Mouse (Mus musculus): ENCODE results near the gene Cntn5. TPM values are rescaled to one million over a fixed set of nuclear protein-coding genes. Genes with fewer than 3 reads are reported as not detected.

The Cntn5 gene
- polyA plus RNA-seq, 1 experiment from 2014 or later = 0.65 TPM

DNA sequence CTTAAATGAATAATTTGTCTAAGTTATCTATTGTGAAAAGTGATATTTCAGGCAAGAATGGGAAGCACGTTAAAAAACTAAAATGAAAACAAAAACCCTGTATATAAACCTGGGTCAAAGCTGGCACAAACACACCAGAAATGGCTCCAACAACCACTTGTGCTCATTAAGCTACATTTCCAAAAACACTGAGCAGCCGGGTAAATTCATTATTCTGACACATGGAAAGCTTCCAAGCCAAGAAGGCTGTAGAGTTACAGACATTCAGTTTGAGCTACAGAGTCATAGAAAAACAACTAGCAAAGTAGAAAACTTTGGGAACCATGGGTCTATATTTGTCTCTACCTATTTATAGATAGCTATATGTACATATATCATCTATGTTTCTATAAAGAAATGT, 1087.1 kb downstream of the Cntn5 start:
- no peak overlapping the region for H3K27ac ChIP-seq (ENCODE audit: low read depth, low read length)
- H3K36me3 ChIP-seq (ENCODE audit: control insufficient read depth, insufficient read depth, low read length) = no peaks in the 10 kb centered on the region
- no peak overlapping the region for H3K4me3 ChIP-seq (ENCODE audit: low read length)
- H3K4me2 ChIP-seq (replicated peaks; ENCODE audit: low read depth, low read length) = no peak overlapping the region
- WGBS = 56% methylated on average over 2 of the region's 2 CpGs
- no peaks in the 10 kb centered on the region for H3K9me3 ChIP-seq (ENCODE audit: control insufficient read depth, low read length)
- H3K9ac ChIP-seq (ENCODE audit: low read depth, low read length) = no peak overlapping the region
- H3K4me1 ChIP-seq (ENCODE audit: control insufficient read depth, insufficient read depth, low read length) = no peaks in the 10 kb centered on the region
- no peak for ATAC-seq (ENCODE audit: low FRiP score, low TSS enrichment)
- H3K27me3 ChIP-seq (ENCODE audit: control insufficient read depth, insufficient read depth, low read length) = no peaks in the 10 kb centered on the region

DNA sequence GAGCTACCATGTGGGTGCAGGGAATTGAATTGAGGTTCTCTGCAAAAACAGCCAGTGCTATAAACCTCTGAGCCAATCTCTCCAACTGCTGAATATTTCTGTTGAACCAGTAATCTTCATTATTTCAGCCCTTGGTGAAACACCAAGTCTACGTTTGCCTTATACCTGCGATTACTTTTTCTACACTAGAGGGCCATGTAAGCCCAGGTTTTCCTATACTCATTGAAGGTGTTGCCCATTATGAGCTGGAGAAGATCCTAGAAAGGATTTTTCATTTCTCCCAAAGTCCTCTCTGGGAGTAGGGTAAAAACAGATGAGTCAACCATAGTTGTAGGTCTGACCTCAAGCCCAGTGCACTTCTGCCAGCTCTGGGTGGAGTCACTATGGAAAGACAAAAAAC, 1105.0 kb downstream of the Cntn5 start:
- H3K36me3 ChIP-seq (ENCODE audit: control insufficient read depth, insufficient read depth, low read length) = no peaks in the 10 kb centered on the region
- WGBS = 83% methylated on average over 2 of the region's 2 CpGs
- no peak overlapping the region for H3K9ac ChIP-seq (ENCODE audit: low read depth, low read length)
- no peak for ATAC-seq (ENCODE audit: low FRiP score, low TSS enrichment)
- H3K4me3 ChIP-seq (ENCODE audit: low read length) = no peak overlapping the region
- H3K27ac ChIP-seq (ENCODE audit: low read depth, low read length) = no peak overlapping the region
- no peaks in the 10 kb centered on the region for H3K27me3 ChIP-seq (ENCODE audit: control insufficient read depth, insufficient read depth, low read length)
- H3K4me2 ChIP-seq (replicated peaks; ENCODE audit: low read depth, low read length) = no peak overlapping the region
- no peaks in the 10 kb centered on the region for H3K9me3 ChIP-seq (ENCODE audit: control insufficient read depth, low read length)
- H3K4me1 ChIP-seq (ENCODE audit: control insufficient read depth, insufficient read depth, low read length) = no peaks in the 10 kb centered on the region

DNA sequence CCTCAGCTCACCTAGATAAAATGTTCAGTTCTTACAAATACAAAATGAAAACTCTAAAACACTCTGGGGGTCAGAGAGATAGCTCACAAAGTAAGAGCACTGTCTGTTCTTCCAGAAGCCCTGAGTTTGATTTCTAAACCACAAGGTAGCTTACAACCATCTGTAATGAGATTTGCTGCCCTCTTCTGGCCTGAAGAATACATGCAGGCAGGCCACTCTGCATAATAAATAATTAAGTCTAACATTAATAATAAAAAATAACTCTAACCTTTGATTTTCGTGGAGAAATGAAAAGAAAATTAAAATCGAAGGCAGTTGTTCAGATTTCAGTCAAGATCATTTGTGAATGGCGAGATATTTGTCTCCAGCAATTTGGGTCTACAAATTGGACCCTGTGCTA, 1120.9 kb downstream of the Cntn5 start:
- Histone ChIP-seq H3K9me3 (ENCODE audit: control insufficient read depth, low read length) (no peaks in the 10 kb centered on the region), H3K9ac (ENCODE audit: low read depth, low read length) (no peak overlapping the region), H3K27me3 (ENCODE audit: control insufficient read depth, insufficient read depth, low read length) (no peaks in the 10 kb centered on the region), H3K36me3 (ENCODE audit: control insufficient read depth, insufficient read depth, low read length) (no peaks in the 10 kb centered on the region), H3K4me3 (ENCODE audit: low read length) (no peak overlapping the region), H3K4me2 (replicated peaks; ENCODE audit: low read depth, low read length) (no peak overlapping the region), H3K27ac (ENCODE audit: low read depth, low read length) (no peak overlapping the region), H3K4me1 (ENCODE audit: control insufficient read depth, insufficient read depth, low read length) (no peaks in the 10 kb centered on the region)
- 62% methylated on average over 3 of the region's 3 CpGs for WGBS
- no peak for ATAC-seq (ENCODE audit: low FRiP score, low TSS enrichment)

DNA sequence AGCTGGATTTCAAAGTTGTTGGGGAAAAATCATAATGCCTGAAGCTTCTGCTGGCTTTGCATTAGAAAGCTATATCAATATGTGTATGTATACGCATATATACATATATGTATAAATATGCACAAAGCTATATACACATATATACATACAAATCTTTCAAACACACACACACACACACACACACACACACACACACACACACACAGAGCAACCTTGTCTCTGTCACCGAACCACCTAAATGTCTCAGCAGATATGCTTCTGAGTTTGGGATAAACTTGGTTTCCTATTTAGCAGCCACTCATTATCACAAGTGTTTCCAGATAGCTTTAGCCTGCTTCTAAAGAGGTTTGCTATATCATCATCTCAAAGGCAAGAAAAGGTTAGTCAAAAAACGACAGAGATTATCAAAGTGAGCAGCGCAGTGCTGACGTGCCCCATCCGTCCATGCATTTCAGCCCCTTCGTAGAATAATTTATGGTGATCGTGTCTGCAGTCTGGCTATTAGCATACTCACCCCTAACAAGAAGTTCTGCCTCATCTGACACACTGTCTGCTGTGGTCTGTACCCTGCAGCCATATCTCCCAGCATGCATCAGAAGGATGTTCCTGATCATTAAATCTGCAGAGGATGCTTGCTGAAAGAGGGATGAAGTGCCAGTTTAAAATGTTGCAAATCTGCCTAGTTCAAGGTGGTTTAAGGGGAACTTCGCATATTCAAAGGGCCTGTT, 1123.3 kb downstream of the Cntn5 start:
- Histone ChIP-seq H3K36me3 (ENCODE audit: control insufficient read depth, insufficient read depth, low read length) (no peaks in the 10 kb centered on the region), H3K4me1 (ENCODE audit: control insufficient read depth, insufficient read depth, low read length) (no peaks in the 10 kb centered on the region), H3K27ac (ENCODE audit: low read depth, low read length) (no peak overlapping the region), H3K9ac (ENCODE audit: low read depth, low read length) (no peak overlapping the region), H3K4me3 (ENCODE audit: low read length) (no peak overlapping the region), H3K4me2 (replicated peaks; ENCODE audit: low read depth, low read length) (no peak overlapping the region), H3K27me3 (ENCODE audit: control insufficient read depth, insufficient read depth, low read length) (no peaks in the 10 kb centered on the region), H3K9me3 (ENCODE audit: control insufficient read depth, low read length) (no peaks in the 10 kb centered on the region)
- ATAC-seq (ENCODE audit: low FRiP score, low TSS enrichment) = no peak
- WGBS = 64% methylated on average over 9 of the region's 9 CpGs

DNA sequence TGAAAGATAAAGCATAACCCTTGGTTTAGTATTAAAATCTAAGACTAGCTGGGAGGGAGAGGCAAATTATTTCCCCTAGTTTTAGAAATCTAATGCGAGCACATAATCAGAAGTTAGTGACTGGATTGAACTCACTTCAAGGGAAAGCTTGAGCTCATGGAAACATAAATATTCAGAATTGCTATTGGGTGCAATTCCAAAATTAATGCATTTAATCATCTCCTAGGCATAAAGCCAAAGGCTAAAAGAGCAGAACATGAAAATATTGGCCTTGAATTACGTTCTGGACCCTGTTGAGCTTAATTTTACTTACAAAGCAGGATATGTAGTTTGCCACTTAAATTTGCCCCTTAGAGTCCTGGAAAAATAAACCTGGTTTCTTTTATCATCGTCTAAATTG, 1124.9 kb downstream of the Cntn5 start:
- H3K4me3 ChIP-seq (ENCODE audit: low read length) = no peak overlapping the region
- H3K9ac ChIP-seq (ENCODE audit: low read depth, low read length) = no peak overlapping the region
- ATAC-seq (ENCODE audit: low FRiP score, low TSS enrichment) = no peak
- no peaks in the 10 kb centered on the region for H3K36me3 ChIP-seq (ENCODE audit: control insufficient read depth, insufficient read depth, low read length)
- H3K27ac ChIP-seq (ENCODE audit: low read depth, low read length) = no peak overlapping the region
- H3K27me3 ChIP-seq (ENCODE audit: control insufficient read depth, insufficient read depth, low read length) = no peaks in the 10 kb centered on the region
- H3K4me1 ChIP-seq (ENCODE audit: control insufficient read depth, insufficient read depth, low read length) = no peaks in the 10 kb centered on the region
- 64% methylated on average over 3 of the region's 3 CpGs for WGBS
- H3K9me3 ChIP-seq (ENCODE audit: control insufficient read depth, low read length) = no peaks in the 10 kb centered on the region
- no peak overlapping the region for H3K4me2 ChIP-seq (replicated peaks; ENCODE audit: low read depth, low read length)

DNA sequence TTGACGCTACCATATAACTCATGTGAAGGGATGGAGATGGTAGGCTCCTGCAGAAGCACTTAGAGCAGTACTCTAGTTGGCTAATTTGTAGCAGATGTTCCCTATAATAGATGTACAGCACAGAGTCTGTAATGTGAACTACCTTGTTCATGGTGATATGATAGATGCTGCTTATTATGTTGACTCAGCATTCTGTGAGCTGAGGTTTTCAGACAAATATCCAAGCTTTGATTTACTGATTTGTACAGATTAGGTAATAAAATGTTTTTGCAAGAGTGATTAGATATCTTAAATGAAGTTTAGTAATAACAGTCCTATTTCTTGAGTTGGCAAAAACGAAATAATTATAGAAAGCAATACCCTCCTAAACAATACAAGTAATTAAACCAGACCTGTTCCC, 1133.8 kb downstream of the Cntn5 start:
- no peaks in the 10 kb centered on the region for H3K9me3 ChIP-seq (ENCODE audit: control insufficient read depth, low read length)
- 75% methylated on average over 2 of the region's 2 CpGs for WGBS
- H3K36me3 ChIP-seq (ENCODE audit: control insufficient read depth, insufficient read depth, low read length) = no peaks in the 10 kb centered on the region
- no peaks in the 10 kb centered on the region for H3K4me1 ChIP-seq (ENCODE audit: control insufficient read depth, insufficient read depth, low read length)
- no peaks in the 10 kb centered on the region for H3K27me3 ChIP-seq (ENCODE audit: control insufficient read depth, insufficient read depth, low read length)
- H3K9ac ChIP-seq (ENCODE audit: low read depth, low read length) = no peak overlapping the region
- no peak overlapping the region for H3K4me3 ChIP-seq (ENCODE audit: low read length)
- no peak for ATAC-seq (ENCODE audit: low FRiP score, low TSS enrichment)
- H3K4me2 ChIP-seq (replicated peaks; ENCODE audit: low read depth, low read length) = no peak overlapping the region
- H3K27ac ChIP-seq (ENCODE audit: low read depth, low read length) = no peak overlapping the region

DNA sequence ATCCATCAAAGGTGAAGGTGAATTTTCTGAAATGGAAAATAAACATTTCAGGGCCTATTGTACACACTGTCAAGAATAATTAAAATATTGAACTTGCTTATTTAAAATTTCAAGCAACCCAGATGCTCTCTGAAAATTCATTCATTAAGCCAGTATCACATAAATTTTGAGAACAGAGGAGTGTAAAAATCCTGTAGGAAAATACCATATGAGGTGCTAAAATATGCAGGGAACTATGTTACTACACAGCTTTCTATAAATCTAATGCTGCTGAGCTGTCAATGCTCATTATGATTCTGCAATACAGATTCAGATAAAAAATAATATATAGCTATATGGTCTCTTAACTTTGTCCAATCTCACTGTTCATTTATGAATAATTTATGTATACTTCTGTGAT, 1134.9 kb downstream of the Cntn5 start:
- Histone ChIP-seq H3K4me2 (replicated peaks; ENCODE audit: low read depth, low read length) (no peak overlapping the region), H3K4me1 (ENCODE audit: control insufficient read depth, insufficient read depth, low read length) (no peaks in the 10 kb centered on the region), H3K27ac (ENCODE audit: low read depth, low read length) (no peak overlapping the region), H3K27me3 (ENCODE audit: control insufficient read depth, insufficient read depth, low read length) (no peaks in the 10 kb centered on the region), H3K9me3 (ENCODE audit: control insufficient read depth, low read length) (no peaks in the 10 kb centered on the region), H3K4me3 (ENCODE audit: low read length) (no peak overlapping the region), H3K9ac (ENCODE audit: low read depth, low read length) (no peak overlapping the region), H3K36me3 (ENCODE audit: control insufficient read depth, insufficient read depth, low read length) (no peaks in the 10 kb centered on the region)
- no peak for ATAC-seq (ENCODE audit: low FRiP score, low TSS enrichment)

DNA sequence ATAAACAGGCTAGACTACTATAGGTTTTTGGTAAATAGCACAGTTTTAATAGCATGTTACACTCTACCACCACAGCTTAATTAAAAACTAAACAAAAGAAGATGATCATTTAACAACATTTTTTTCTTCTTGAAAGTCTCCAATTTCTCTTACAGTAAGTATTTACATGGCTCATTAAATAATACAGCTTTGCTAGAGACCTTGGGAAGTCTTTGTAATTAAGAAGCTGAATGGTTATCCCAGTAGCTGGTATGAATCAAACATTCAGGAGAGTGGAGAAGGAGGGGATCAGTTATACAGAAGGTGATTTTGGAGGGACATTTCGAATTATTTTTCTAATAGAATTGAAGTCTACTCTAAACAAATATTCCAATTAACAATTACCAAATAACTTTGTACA, 1186.4 kb downstream of the Cntn5 start:
- WGBS = 63% methylated on average over 1 of the region's 1 CpGs
- Histone ChIP-seq H3K4me3 (ENCODE audit: low read length) (no peak overlapping the region), H3K9me3 (ENCODE audit: control insufficient read depth, low read length) (no peaks in the 10 kb centered on the region), H3K9ac (ENCODE audit: low read depth, low read length) (no peak overlapping the region), H3K27me3 (ENCODE audit: control insufficient read depth, insufficient read depth, low read length) (no peaks in the 10 kb centered on the region), H3K27ac (ENCODE audit: low read depth, low read length) (no peak overlapping the region), H3K36me3 (ENCODE audit: control insufficient read depth, insufficient read depth, low read length) (no peaks in the 10 kb centered on the region), H3K4me1 (ENCODE audit: control insufficient read depth, insufficient read depth, low read length) (no peaks in the 10 kb centered on the region), H3K4me2 (replicated peaks; ENCODE audit: low read depth, low read length) (no peak overlapping the region)
- peak; percentile 72; the same call in 1 of the 2 replicates for ATAC-seq (ENCODE audit: low FRiP score, low TSS enrichment)

DNA sequence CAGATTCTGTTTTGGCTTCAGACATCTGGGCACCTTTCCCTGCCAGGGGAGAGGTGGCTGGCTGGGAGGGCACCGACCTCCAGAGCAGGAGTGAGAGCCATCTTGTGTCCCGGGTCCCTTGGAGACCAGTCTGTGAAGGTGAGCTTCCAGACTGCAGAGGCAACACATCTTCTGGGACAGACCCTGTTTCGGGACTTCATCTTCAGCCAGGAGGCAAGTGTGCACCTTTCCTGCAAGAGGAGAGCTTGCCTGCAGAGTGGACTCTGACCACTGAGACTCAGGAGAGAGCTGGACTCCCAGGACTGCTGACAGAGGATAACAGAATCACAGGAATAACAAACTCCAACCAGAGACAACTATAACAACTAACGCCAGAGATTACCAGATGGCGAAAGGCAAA, 1195.9 kb downstream of the Cntn5 start:
- Histone ChIP-seq H3K4me1 (ENCODE audit: control insufficient read depth, insufficient read depth, low read length) (no peaks in the 10 kb centered on the region), H3K36me3 (ENCODE audit: control insufficient read depth, insufficient read depth, low read length) (no peaks in the 10 kb centered on the region), H3K27me3 (ENCODE audit: control insufficient read depth, insufficient read depth, low read length) (no peaks in the 10 kb centered on the region), H3K27ac (ENCODE audit: low read depth, low read length) (no peak overlapping the region), H3K9me3 (ENCODE audit: control insufficient read depth, low read length) (no peaks in the 10 kb centered on the region), H3K9ac (ENCODE audit: low read depth, low read length) (no peak overlapping the region), H3K4me2 (replicated peaks; ENCODE audit: low read depth, low read length) (no peak overlapping the region), H3K4me3 (ENCODE audit: low read length) (no peak overlapping the region)
- WGBS = 87% methylated on average over 5 of the region's 5 CpGs
- no peak for ATAC-seq (ENCODE audit: low FRiP score, low TSS enrichment)

Measured in kidney, embryonic 14.5 days (tissue).